16 mouse cellular contexts compared by ENCODE assay signal in genomic region chr7:131989056-131989455, GRCm38 (mm10).
"Had no signal": no experiment of that assay in that cellular context is flagged by ENCODE, and none has a peak within 500 bp of the region (broad histone marks: within the 10 kb centered on the region; RNA-seq: fewer than 3 reads in every experiment).

No protein-coding gene starts in this region.

- DNase-seq: gastrocnemius, adult 2 months; gastrocnemius, postnatal 10 days; gastrocnemius, postnatal 25 days; heart, adult 2 months; heart, postnatal 14 days; heart, postnatal 36 days; kidney, adult 11 months; kidney, adult 2 months; kidney, postnatal 10 days; kidney, postnatal 25 days; kidney, postnatal 4 days; liver; liver, embryonic 13.5 days; liver, postnatal 0 days had no signal

- ATAC-seq: hindbrain, postnatal 0 days; intestine, embryonic 16.5 days; liver, postnatal 0 days had no signal
